In genomic region chr1:24045627-24046026, GRCm38 (mm10) we compare ENCODE assay signal across 1 mouse cellular context.
A peak's percentile ranks its signal among the peaks of the same experiment; 100 is the strongest.
TF ChIP-seq lines count a peak whose summit lies in the region.

No protein-coding gene starts in this region.

TF ChIP-seq in CH12.LX, 34 proteins besides CTCF, POLR2A, EP300 and RAD21 (continued from another document):
- peak; percentile 88 for TF ChIP-seq MAX (IDR thresholded peaks at IDR 0.05; ENCODE audit: low read length)
- peak; percentile 38 for TF ChIP-seq SMC3 (IDR thresholded peaks at IDR 0.05; ENCODE audit: low read depth, low read length)
- TF ChIP-seq GABPA (IDR thresholded peaks at IDR 0.05; ENCODE audit: insufficient replicate concordance, low read depth, low read length): no peak
- peak; percentile 91; the same call in 1 of the 2 replicates for TF ChIP-seq CHD1 (IDR thresholded peaks at IDR 0.05; ENCODE audit: low read depth, low read length)
- TF ChIP-seq RCOR1 (conservative IDR thresholded peaks at IDR 0.05; ENCODE audit: low read depth, low read length): peak; percentile 81; the same call in 1 of the 2 replicates
- TF ChIP-seq KAT2A (IDR thresholded peaks at IDR 0.05; ENCODE audit: insufficient replicate concordance, low read length): no peak
- no peak for TF ChIP-seq POLR2AphosphoS2 (IDR thresholded peaks at IDR 0.05; ENCODE audit: low read depth, low read length)
- TF ChIP-seq JUN (IDR thresholded peaks at IDR 0.05; ENCODE audit: insufficient read depth, low read depth, low read length): peak; percentile 51
- peak; percentile 88 for TF ChIP-seq CHD2 (IDR thresholded peaks at IDR 0.05; ENCODE audit: low read length)
- TF ChIP-seq ZKSCAN1 (IDR thresholded peaks at IDR 0.05; ENCODE audit: borderline replicate concordance, low read depth, low read length): no peak
- no peak for TF ChIP-seq UBTF (IDR thresholded peaks at IDR 0.05; ENCODE audit: low read depth, low read length)
- no peak for TF ChIP-seq E2F4 (IDR thresholded peaks at IDR 0.05; ENCODE audit: insufficient replicate concordance, low read depth, low read length)
- TF ChIP-seq TBP (conservative IDR thresholded peaks at IDR 0.05; ENCODE audit: low read depth, low read length): peak; percentile 62; the same call in 1 of the 2 replicates
- TF ChIP-seq MAZ (IDR thresholded peaks at IDR 0.05; ENCODE audit: low read depth, low read length): peak; percentile 78; the same call in 1 of the 2 replicates
TF ChIP-seq in CH12.LX: peak in this region for 23.
